Mouse (Mus musculus) mesoderm, embryonic 11.5 days (tissue): ENCODE results near the gene Tulp2.
"Not testable (repeated sequence)": the region's sequence is repeated elsewhere in the genome, so short reads cannot be mapped to it uniquely, and the experiment has no call there.

Source experiments
- DNase-seq: peaks from one replicate; pipeline ENCODE4 v3.0.0-alpha.2; 2012; ENCODE audit warnings: low read depth, low spot score

Gene Tulp2

GRCm38 (mm10) chr7:45459564-45460140 is 22.0 kb upstream of the Tulp2 start, which contains the start of gene Ftl1:
Gene Ftl1 (minus strand): TSS chr7:45459884.
- DNase-seq, result peak; percentile 99

GRCm38 (mm10) chr7:45460377-45460776 is 21.3 kb upstream of the Tulp2 start:
- no peak for DNase-seq

GRCm38 (mm10) chr7:45460860-45461314 is 20.8 kb upstream of the Tulp2 start:
- DNase-seq, result peak; percentile 40

GRCm38 (mm10) chr7:45461326-45461725 is 20.4 kb upstream of the Tulp2 start:
- DNase-seq, result no peak

GRCm38 (mm10) chr7:45461781-45462180 is 19.9 kb upstream of the Tulp2 start:
- DNase-seq, result no peak

- no peak for DNase-seq
Observed at GRCm38 (mm10) chr7:45462325-45462724, 19.4 kb upstream of the Tulp2 start.

GRCm38 (mm10) chr7:45462868-45463267 is 18.8 kb upstream of the Tulp2 start:
- not testable (repeated sequence) for DNase-seq

- no peak for DNase-seq
Observed at GRCm38 (mm10) chr7:45463987-45464778, 17.5 kb upstream of the Tulp2 start.

- DNase-seq, result no peak
Observed at GRCm38 (mm10) chr7:45465112-45465511, 16.6 kb upstream of the Tulp2 start.

- DNase-seq, result no peak
Observed at GRCm38 (mm10) chr7:45465549-45465948, 16.1 kb upstream of the Tulp2 start.

- DNase-seq, result peak; percentile 98
Observed at GRCm38 (mm10) chr7:45466283-45467089, 15.2 kb upstream of the Tulp2 start, which contains the start of gene Bax. Gene Bax (minus strand): TSS chr7:45466898.

GRCm38 (mm10) chr7:45467090-45467670 is 14.5 kb upstream of the Tulp2 start:
- DNase-seq, result no peak

GRCm38 (mm10) chr7:45470869-45471268 is 10.8 kb upstream of the Tulp2 start:
- peak; percentile 69 for DNase-seq

- no peak for DNase-seq
Observed at GRCm38 (mm10) chr7:45475291-45475969, 6.2 kb upstream of the Tulp2 start.

- DNase-seq, result no peak
Observed at GRCm38 (mm10) chr7:45476453-45476852, 5.2 kb upstream of the Tulp2 start.

- DNase-seq, result peak; percentile 60
Observed at GRCm38 (mm10) chr7:45477003-45477402, 4.7 kb upstream of the Tulp2 start.

- no peak for DNase-seq
Observed at GRCm38 (mm10) chr7:45478774-45479173, 2.9 kb upstream of the Tulp2 start.

- not testable (repeated sequence) for DNase-seq
Observed at GRCm38 (mm10) chr7:45480310-45480709, 1.4 kb upstream of the Tulp2 start.

GRCm38 (mm10) chr7:45482166-45482565 is 489 bp downstream of the Tulp2 start:
- no peak for DNase-seq

GRCm38 (mm10) chr7:45484985-45485384 is 3.3 kb downstream of the Tulp2 start:
- not testable (repeated sequence) for DNase-seq

GRCm38 (mm10) chr7:45486158-45486557 is 4.5 kb downstream of the Tulp2 start:
- no peak for DNase-seq
